Mouse (Mus musculus) adrenal gland, adult 2 months (tissue): ENCODE results near the gene Tfeb. TPM values are rescaled to one million over a fixed set of nuclear protein-coding genes. Genes with fewer than 3 reads are reported as not detected.

Experiments used
- DNase-seq: peaks from one replicate; pipeline ENCODE4 v3.0.0; 2021
- long read RNA-seq: library from polyadenylated mRNA; stranded (forward); transcript quantifications from one replicate; pipeline ENCODE4 v2.0.0, GENCODE M21; 2021
- polyA plus RNA-seq: library from polyadenylated mRNA; depleted of rRNA; stranded (reverse); fragments of >200 nt; gene quantifications from 2 replicates; pipeline ENCODE4 v1.2.3, GENCODE M21; 2012; rRNA removed
- total RNA-seq, 2 experiments: library from RNA; stranded (reverse); gene quantifications; 2 replicates each; pipeline ENCODE4 v1.2.3; 2021

Tfeb gene
- 10 to 100 TPM; 14.7 to 24.5 TPM for total RNA-seq
- 65.7 and 100.0 TPM in 2 replicates for polyA plus RNA-seq
- long read RNA-seq, transcript Tfeb-202 (9 exons, 2,342 nt) = major isoform, 12 of 23 reads
- long read RNA-seq, partial matches to known transcripts = 3 of 23 reads
- long read RNA-seq, other reads (novel, unspliced or antisense) = 8 of 23 reads

DNA sequence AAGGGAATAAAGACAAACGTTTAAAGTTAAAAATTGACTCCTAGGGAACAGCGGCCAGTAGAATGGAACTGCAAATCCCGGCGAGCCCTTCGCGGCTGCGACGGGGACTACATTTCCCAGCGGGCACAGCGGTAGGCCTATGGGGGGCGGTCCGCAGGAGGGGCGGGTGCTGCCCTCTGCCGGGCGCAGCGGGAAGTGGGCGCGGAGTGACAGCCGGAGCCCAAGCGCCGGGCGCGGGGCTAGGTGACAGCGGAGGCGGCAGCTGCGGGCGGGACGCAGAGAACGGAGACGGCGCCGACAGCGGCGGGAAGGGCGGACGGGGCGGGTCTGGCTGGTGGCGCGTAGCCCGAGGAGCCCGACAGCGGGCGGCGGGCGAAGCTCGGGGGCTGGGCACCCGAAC, at the start of gene Tfeb:
TSS of gene Tfeb (plus strand) at position 175 of the 400 bp plus-strand sequence.
- DNase-seq = peak; percentile 98

GRCm38 (mm10) chr17:47687409-47688343, 49.2 kb upstream of the Tfeb start:
- DNase-seq = peak; percentile 96

GRCm38 (mm10) chr17:47688344-47688607, 48.6 kb upstream of the Tfeb start, which contains the start of gene Tomm6:
Gene Tomm6, minus strand, starts transcription at chr17:47688386.
- DNase-seq = no peak

DNA sequence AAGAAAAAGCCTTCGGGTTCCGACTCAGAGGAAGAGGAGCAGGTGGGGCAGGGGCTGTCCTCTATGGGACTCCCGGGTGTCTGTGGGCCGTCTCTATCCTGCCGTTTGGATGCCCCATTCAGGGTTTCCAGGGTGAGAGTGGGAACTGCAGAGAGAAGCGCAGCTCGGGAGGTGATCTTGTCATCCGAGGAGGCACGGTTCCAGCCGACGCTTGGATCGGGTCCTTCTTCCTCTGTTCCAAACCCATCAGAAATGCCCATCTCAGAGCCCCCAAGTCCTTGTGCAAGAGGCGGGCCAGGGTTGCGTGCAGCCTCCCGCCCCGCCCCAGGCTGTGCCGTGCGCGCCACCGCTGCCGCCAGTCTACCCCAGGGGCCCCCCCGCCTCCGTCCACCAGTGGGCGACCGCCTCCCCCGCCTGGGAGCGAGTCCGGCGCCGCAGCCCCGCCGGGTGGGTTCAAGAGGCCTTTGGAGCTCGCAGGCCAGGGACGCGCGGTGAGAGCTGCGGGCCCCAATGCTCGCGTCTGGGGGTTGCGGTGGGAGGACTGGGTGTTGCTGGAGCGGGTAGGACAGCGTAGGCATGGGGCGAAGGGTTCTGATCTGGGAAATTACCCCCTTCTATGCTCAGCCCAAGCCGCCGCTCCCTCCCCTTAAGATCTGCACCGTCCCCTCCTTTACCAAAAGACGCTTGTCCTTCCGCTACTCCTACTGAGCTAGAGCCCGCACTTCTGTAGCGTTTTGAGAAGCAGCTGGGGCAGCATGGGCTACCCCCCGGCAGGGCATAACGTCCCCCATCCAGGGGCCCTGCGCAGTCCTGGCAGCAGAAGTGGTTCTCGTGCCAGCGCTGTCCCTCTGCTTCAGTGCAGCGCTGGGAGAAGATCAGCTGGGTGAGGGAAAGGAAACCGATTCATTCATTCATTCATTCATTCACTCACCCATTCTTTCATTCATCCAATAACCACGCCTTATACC, 47.9 kb upstream of the Tfeb start, which contains the start of gene Frs3:
TSS of gene Frs3 (plus strand) at position 423 of the 968 bp plus-strand sequence.
- DNase-seq = peak; percentile 83

- no peak for DNase-seq
These were observed 46.9 kb upstream of the Tfeb start for GRCm38 (mm10) chr17:47689894-47690293.

- DNase-seq = no peak
These were observed 45.2 kb upstream of the Tfeb start for GRCm38 (mm10) chr17:47691650-47692049.

DNA sequence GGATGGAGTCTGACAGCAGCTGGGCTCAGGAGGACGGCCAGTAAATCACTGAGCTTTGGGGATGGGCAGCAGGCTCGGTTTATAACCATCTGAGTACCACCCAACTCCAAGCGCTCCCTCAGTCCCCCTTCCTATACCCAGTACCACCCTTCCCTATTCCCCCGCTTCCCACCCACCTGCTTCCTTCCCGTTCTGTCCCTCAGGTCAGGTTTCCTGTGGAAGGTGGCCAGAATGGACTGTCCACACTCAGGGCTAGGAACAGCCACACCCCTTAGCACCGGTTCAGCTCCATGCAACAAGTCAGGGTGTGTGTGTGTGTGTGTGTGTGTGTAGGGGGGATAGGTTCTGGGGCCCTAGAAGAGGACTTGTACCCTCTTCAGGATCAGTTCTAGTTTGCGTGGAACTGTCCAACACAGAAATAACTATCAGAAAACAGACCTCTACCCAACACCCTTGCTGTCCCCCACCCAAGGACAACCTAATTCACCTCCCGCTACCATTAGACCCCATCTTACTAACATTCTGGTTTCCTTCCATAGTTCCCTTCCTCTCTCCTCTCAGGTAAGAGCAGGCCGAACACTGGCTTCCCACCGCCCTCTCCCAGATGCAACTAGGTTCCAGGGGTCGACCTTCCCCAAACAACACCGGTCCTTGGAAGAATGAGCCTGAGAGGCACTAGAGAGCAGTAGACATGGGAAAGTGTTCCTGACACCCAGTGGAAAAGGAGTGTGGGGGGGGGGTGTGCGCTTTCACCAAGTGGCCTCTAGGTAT, 43.0 kb upstream of the Tfeb start:
- peak; percentile 31 for DNase-seq

DNA sequence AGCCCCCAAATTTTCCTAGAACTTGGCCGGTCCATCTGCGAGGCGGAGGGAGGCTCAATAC, 42.6 kb upstream of the Tfeb start, which contains the start of gene Gm21981:
TSS of gene Gm21981 (minus strand) at position 14 of the 61 bp plus-strand sequence.
- DNase-seq = no peak

DNA sequence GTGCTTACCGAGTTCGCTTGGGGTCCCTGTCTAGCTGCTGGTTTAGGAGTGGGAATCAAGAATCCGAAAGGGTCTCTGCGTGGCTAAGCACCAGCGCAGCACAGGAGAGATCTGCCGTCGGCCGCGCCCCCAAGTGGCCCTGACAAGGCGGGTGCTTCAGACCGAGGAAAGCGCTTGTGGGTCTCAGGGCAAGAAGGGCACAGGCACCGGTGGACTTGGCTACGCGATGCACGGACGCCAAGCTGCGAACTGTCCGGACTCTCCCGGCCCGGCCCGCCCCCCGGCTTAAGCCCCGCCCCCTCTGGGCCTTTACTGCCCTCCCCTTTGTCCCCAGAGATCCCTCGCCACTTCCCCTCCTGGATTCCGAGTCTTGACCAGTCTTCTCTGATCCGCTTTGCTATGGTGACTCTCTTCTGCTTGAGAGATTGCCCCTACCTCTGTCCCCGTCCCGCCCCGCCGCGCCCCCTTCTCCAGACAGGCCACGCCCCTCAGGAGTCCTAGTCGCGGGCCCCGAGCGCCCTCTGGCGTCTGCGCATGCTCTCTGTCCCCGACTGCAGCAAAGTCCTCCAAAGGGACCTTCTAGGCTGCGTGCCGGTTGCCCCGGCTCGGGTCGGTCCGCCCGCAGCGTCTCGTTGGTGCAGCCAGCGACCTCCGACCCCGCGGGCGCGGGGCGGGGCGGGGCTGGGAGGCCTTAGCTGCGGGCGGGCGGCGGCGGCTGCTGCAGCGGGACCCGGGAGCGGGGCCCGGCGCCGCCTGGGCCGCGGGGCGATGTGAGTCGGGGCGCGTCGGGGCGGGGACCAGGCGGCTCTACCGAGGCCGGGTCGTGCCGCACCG, 42.1 kb upstream of the Tfeb start, which contains the start of gene Prickle4:
TSS of gene Prickle4 (minus strand) at position 234 of the 834 bp plus-strand sequence.
- peak; percentile 98 for DNase-seq

DNA sequence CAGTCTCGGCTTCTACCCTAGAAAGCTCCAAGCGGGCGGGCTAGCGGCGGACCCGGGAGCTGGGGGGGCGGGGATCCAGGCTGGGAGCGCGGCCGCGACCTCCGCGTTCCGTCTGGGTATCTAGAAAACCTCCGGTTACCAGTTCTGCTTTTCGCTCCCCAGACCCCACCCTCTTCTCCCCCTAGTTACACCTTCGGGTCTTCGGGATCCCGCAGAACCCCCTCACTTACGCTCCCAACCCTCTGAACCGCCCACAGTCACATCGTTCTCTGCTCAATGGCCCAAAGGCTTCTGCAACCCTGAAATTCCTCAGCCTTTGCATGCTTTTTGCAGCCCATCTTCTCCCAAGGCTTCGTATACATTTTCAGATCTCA, 41.5 kb upstream of the Tfeb start:
- no peak for DNase-seq

GRCm38 (mm10) chr17:47698156-47698555, 38.7 kb upstream of the Tfeb start:
- DNase-seq = no peak

DNA sequence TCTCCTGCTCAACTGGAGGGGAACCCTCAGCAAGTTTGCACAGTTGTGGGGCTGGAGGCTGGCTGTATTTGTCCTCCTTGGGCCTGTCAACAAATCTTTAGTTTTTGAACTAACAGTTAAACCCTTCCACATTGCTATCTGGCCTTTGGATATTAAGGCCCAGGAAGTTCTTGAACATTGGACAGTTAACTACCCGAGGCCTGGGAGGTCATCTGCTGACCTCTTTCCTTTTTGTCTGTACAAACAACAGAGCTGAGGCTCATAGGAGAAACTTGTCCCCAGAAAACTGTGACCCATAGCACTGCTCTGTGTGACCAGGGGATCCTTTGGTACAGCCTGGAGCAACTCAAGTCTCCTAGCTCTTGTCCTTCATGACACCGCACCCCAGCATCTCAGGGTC, 37.8 kb upstream of the Tfeb start:
- DNase-seq = no peak

- DNase-seq = no peak
These were observed 35.0 kb upstream of the Tfeb start for GRCm38 (mm10) chr17:47701793-47702192.

DNA sequence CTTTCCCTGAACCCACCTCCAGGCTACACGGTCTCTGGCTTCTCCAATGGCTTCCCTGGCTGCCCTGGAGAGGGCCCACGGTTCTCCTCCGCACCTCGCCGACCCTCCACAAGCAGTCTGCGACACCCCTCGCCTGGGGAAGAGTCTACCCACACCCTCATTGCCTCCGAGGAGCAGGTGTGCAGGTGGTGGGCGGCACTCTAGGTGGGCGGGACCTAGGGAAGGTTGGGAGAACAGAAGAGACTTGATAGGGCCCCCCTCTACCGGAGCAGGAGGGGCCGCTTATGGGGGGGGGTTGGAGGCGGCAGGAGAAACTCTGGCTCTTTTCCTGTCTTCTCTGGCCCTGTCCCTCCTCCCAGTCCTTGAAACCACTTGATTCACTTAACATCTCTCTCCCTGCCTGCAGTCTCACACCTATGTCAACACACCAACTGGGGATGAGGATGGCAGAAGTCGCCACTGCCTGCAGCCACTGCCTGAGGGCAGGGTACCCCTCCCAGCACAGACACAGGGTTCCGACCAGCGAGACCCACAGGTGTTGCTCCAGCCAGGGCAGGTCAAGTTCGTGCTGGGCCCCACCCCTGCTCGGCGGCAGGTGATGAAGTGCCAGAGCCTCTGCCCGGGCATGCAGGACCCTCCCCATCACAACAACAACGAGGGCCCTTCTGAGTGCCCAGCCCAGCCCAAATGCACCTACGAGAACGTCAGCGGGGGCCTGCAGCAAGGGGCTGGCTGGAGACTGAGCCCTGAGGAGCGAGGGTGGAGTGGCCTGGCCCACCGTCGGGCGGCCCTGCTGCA, 34.1 kb upstream of the Tfeb start:
- DNase-seq = no peak

- DNase-seq = no peak
These were observed 33.3 kb upstream of the Tfeb start for GRCm38 (mm10) chr17:47703556-47703955.

GRCm38 (mm10) chr17:47704692-47705091, 32.1 kb upstream of the Tfeb start:
- no peak for DNase-seq

DNA sequence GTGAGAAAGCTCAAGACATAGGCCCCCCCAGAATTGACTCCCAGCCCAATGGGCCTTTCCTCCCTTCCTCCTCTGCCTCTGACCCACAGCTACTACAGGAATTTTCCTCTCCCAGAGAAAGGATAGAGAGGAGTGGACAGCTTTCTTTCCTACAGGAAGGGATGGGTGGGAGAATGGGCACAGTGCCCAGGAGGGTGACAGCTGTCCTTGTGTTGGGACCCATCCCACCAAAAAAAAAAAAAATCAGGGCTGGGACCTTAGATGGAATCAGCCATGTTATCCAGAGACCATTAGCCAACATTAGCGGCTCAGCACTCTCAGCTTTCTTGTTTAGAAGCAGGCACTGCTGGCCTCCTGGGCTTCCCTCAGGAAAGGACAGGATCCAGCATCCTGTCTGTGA, 30.6 kb upstream of the Tfeb start:
- DNase-seq = no peak

DNA sequence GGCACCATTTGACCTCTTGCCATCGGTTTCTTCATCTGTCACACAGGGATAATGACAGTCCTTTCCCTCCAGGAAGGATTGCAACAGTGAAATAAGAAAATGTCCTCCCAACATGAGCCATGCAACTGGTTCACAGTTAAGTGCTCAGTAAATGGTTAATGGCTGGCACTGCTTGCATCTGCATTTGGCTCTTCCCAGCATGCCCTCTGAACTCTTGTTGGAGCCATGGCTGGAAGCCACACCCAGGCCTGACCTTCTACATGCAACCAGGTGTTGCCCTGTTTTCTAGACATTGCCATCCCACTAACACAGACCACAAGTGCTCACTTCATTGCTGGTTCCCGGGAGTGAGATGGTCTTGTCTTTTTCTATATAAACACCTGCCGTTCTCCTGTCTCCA, 28.9 kb upstream of the Tfeb start:
- DNase-seq = no peak

- DNase-seq = no peak
These were observed 27.9 kb upstream of the Tfeb start for GRCm38 (mm10) chr17:47708972-47709371.

DNA sequence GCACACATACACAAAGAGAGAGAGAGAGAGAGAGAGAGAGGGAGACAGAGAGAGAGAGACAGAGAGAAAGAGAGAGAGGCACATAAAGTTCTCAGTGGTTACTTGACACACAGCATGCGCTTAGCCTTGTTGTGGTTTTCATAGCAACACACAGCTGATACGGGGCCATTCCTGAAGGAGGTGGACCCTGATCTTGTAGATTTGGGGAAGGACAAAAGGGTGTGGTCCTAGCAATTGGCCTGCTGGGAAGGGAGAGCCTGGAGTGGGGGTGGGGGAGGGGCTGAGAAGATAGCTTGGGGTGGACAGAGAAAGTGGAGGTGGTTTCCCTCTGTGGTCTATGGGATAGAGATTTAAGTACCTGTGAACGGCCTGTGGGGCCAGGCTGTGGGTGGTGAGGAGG, 26.8 kb upstream of the Tfeb start:
- DNase-seq = no peak
